Mouse (Mus musculus): ENCODE results near the gene Cfap126. TPM values are rescaled to one million over a fixed set of nuclear protein-coding genes. Genes with fewer than 3 reads are reported as not detected.

Cfap126 gene
- polyA plus RNA-seq, 1 experiment from 2014 or later = 8.7 TPM

- 64% methylated on average over 3 of the region's 3 CpGs for WGBS
Measured at GRCm38 (mm10) chr1:171171138-171171537, 57.4 kb downstream of the Cfap126 start.

GRCm38 (mm10) chr1:171172779-171173178, 59.1 kb downstream of the Cfap126 start:
- no peaks in the 10 kb centered on the region for H3K9me3 ChIP-seq (ENCODE audit: control insufficient read depth, low read length)
- WGBS = 93% methylated on average over 8 of the region's 8 CpGs
- no peak overlapping the region for H3K27ac ChIP-seq (ENCODE audit: low read depth, low read length)
- no peak for ATAC-seq (ENCODE audit: low FRiP score)
- no peak overlapping the region for H3K4me2 ChIP-seq (replicated peaks; ENCODE audit: low read depth, low read length)
- DNase-seq (ENCODE audit: low spot score) = no peak
- H3K4me3 ChIP-seq (ENCODE audit: low read depth, low read length) = no peak overlapping the region
- H3K9ac ChIP-seq (ENCODE audit: low read depth, low read length) = no peak overlapping the region
- no peaks in the 10 kb centered on the region for H3K36me3 ChIP-seq (ENCODE audit: control insufficient read depth, insufficient read depth, low read length)
- H3K4me1 ChIP-seq (replicated peaks; ENCODE audit: control insufficient read depth, insufficient read depth, low read length) = no peaks in the 10 kb centered on the region
- no peaks in the 10 kb centered on the region for H3K27me3 ChIP-seq (ENCODE audit: control insufficient read depth, insufficient read depth, low read length)

More at GRCm38 (mm10) chr1:171171138-171171537, 57.4 kb downstream of the Cfap126 start:
- no peaks in the 10 kb centered on the region for H3K9me3 ChIP-seq (ENCODE audit: control insufficient read depth, low read length)
- no peak overlapping the region for H3K27ac ChIP-seq (ENCODE audit: low read depth, low read length)
- H3K27me3 ChIP-seq (ENCODE audit: control insufficient read depth, insufficient read depth, low read length) = no peaks in the 10 kb centered on the region
- no peak for DNase-seq (ENCODE audit: low spot score)
- H3K9ac ChIP-seq (ENCODE audit: low read depth, low read length) = no peak overlapping the region
- no peak overlapping the region for H3K4me2 ChIP-seq (replicated peaks; ENCODE audit: low read depth, low read length)
- H3K36me3 ChIP-seq (ENCODE audit: control insufficient read depth, insufficient read depth, low read length) = no peaks in the 10 kb centered on the region
- ATAC-seq (ENCODE audit: low FRiP score) = no peak
- H3K4me3 ChIP-seq (ENCODE audit: low read depth, low read length) = no peak overlapping the region
- H3K4me1 ChIP-seq (replicated peaks; ENCODE audit: control insufficient read depth, insufficient read depth, low read length) = no peaks in the 10 kb centered on the region

Other genes with a start within 250 kb of the Cfap126 start
- 10.2 TPM in 2 replicates for gene Atf6, start 246.1 kb upstream of the Cfap126 start, polyA plus RNA-seq (2014; fragmentation: Nextera tagmentation; extraction: Ambion mirVana)
- gene Gm26620, start 228.9 kb upstream of the Cfap126 start, polyA plus RNA-seq (2014; fragmentation: Nextera tagmentation; extraction: Ambion mirVana) = not detected in 2 replicates
- 33.2 and 36.6 TPM in 2 replicates for gene Dusp12, start 228.4 kb upstream of the Cfap126 start, polyA plus RNA-seq (2014; fragmentation: Nextera tagmentation; extraction: Ambion mirVana)
- gene Fcrlb, start 201.0 kb upstream of the Cfap126 start, polyA plus RNA-seq (2014; fragmentation: Nextera tagmentation; extraction: Ambion mirVana) = not detected in 2 replicates
- not detected in 2 replicates for gene Fcrla, start 186.3 kb upstream of the Cfap126 start, polyA plus RNA-seq (2014; fragmentation: Nextera tagmentation; extraction: Ambion mirVana)
- gene Fcgr2b, start 137.4 kb upstream of the Cfap126 start, polyA plus RNA-seq (2014; fragmentation: Nextera tagmentation; extraction: Ambion mirVana) = 0.12 and 0.28 TPM in 2 replicates
- 0.39 and 0.62 TPM in 2 replicates for gene Fcgr4, start 95.0 kb upstream of the Cfap126 start, polyA plus RNA-seq (2014; fragmentation: Nextera tagmentation; extraction: Ambion mirVana)
- 9.6 TPM in 2 replicates for gene Fcgr3, start 49.0 kb upstream of the Cfap126 start, polyA plus RNA-seq (2014; fragmentation: Nextera tagmentation; extraction: Ambion mirVana)
- 259 and 284 TPM in 2 replicates for gene Sdhc, start 36.7 kb downstream of the Cfap126 start, polyA plus RNA-seq (2014; fragmentation: Nextera tagmentation; extraction: Ambion mirVana)
- gene Mpz, start 36.8 kb downstream of the Cfap126 start, polyA plus RNA-seq (2014; fragmentation: Nextera tagmentation; extraction: Ambion mirVana) = 0.99 and 1.5 TPM in 2 replicates
- 31.4 and 33.4 TPM in 2 replicates for gene Pcp4l1, start 82.3 kb downstream of the Cfap126 start, polyA plus RNA-seq (2014; fragmentation: Nextera tagmentation; extraction: Ambion mirVana)
- gene Nr1i3, start 100.1 kb downstream of the Cfap126 start, polyA plus RNA-seq (2014; fragmentation: Nextera tagmentation; extraction: Ambion mirVana) = 0.17 and 0.25 TPM in 2 replicates
- gene Tomm40l, start 108.6 kb downstream of the Cfap126 start, polyA plus RNA-seq (2014; fragmentation: Nextera tagmentation; extraction: Ambion mirVana) = 23.5 and 28.8 TPM in 2 replicates
- gene Apoa2, start 111.1 kb downstream of the Cfap126 start, polyA plus RNA-seq (2014; fragmentation: Nextera tagmentation; extraction: Ambion mirVana) = 3.1 and 5.0 TPM in 2 replicates
- 22.1 and 26.1 TPM in 2 replicates for gene Fcer1g, start 120.4 kb downstream of the Cfap126 start, polyA plus RNA-seq (2014; fragmentation: Nextera tagmentation; extraction: Ambion mirVana)
- 4.6 and 5.4 TPM in 2 replicates for gene Adamts4, start 136.5 kb downstream of the Cfap126 start, polyA plus RNA-seq (2014; fragmentation: Nextera tagmentation; extraction: Ambion mirVana)
- 259 and 263 TPM in 2 replicates for gene Ndufs2, start 137.5 kb downstream of the Cfap126 start, polyA plus RNA-seq (2014; fragmentation: Nextera tagmentation; extraction: Ambion mirVana)
- gene B4galt3, start 156.4 kb downstream of the Cfap126 start, polyA plus RNA-seq (2014; fragmentation: Nextera tagmentation; extraction: Ambion mirVana) = 59.1 and 66.3 TPM in 2 replicates
- gene Ppox, start 167.3 kb downstream of the Cfap126 start, polyA plus RNA-seq (2014; fragmentation: Nextera tagmentation; extraction: Ambion mirVana) = 48.1 and 51.8 TPM in 2 replicates
- gene Usp21, start 174.1 kb downstream of the Cfap126 start, polyA plus RNA-seq (2014; fragmentation: Nextera tagmentation; extraction: Ambion mirVana) = 82.8 and 85.4 TPM in 2 replicates
- gene Ufc1, start 181.1 kb downstream of the Cfap126 start, polyA plus RNA-seq (2014; fragmentation: Nextera tagmentation; extraction: Ambion mirVana) = 108 and 114 TPM in 2 replicates
- gene Dedd, start 215.2 kb downstream of the Cfap126 start, polyA plus RNA-seq (2014; fragmentation: Nextera tagmentation; extraction: Ambion mirVana) = 46.6 and 49.5 TPM in 2 replicates
- 30.7 and 35.3 TPM in 2 replicates for gene Nit1, start 231.7 kb downstream of the Cfap126 start, polyA plus RNA-seq (2014; fragmentation: Nextera tagmentation; extraction: Ambion mirVana)
- 68.3 and 68.4 TPM in 2 replicates for gene Pfdn2, start 231.8 kb downstream of the Cfap126 start, polyA plus RNA-seq (2014; fragmentation: Nextera tagmentation; extraction: Ambion mirVana)
- 1.3 and 2.0 TPM in 2 replicates for gene Klhdc9, start 246.9 kb downstream of the Cfap126 start, polyA plus RNA-seq (2014; fragmentation: Nextera tagmentation; extraction: Ambion mirVana)